Mouse (Mus musculus) liver, embryonic 12.5 days (tissue): ENCODE measurements at regions not wholly inside any gene's neighbourhood (a gene's known extent, or its start where the extent isn't known, plus 50 kb on each side); places are given as distances from the start of the nearest gene placed in this dataset.

ENCODE experiments used
- ATAC-seq: fragments of 200-750 bp; cut with Nextera tagmentation; 2 replicates; pipeline ENCODE4 v1.8.0; 2017; ENCODE audit warnings: moderate number of reproducible peaks, mild to moderate bottlenecking, moderate library complexity
- H3K27ac ChIP-seq: fragments of 300-500 bp; sonication (generic); 2 replicates; pipeline ENCODE4 v1.5.1; 2016; ENCODE audit warnings: mild to moderate bottlenecking
- H3K27me3 ChIP-seq: fragments of 300-500 bp; sonication (generic); replicated peaks from 2 replicates; pipeline ENCODE4 v1.6.1; 2016; ENCODE audit warnings: mild to moderate bottlenecking, moderate library complexity
- H3K36me3 ChIP-seq: fragments of 300-500 bp; sonication (generic); 2 replicates; pipeline ENCODE4 v1.6.1; 2016; ENCODE audit warnings: mild to moderate bottlenecking, moderate library complexity
- H3K4me1 ChIP-seq: fragments of 300-500 bp; sonication (generic); 2 replicates; pipeline ENCODE4 v1.6.1; 2016
- H3K4me2 ChIP-seq: fragments of 300-500 bp; sonication (generic); 2 replicates; pipeline ENCODE4 v1.6.1; 2016; ENCODE audit warnings: mild to moderate bottlenecking, moderate library complexity
- H3K4me3 ChIP-seq: fragments of 300-500 bp; sonication (generic); 2 replicates; pipeline ENCODE4 v1.5.1; 2016; ENCODE audit warnings: mild to moderate bottlenecking, moderate library complexity
- H3K9ac ChIP-seq: fragments of 300-500 bp; sonication (generic); 2 replicates; pipeline ENCODE4 v1.6.1; 2016; ENCODE audit warnings: mild to moderate bottlenecking, moderate library complexity
- H3K9me3 ChIP-seq: fragments of 300-500 bp; sonication (generic); replicated peaks from 2 replicates; pipeline ENCODE4 v1.6.1; 2016; ENCODE audit warnings: mild to moderate bottlenecking, moderate library complexity
- WGBS: fragments of 180-500 bp; shearing (Covaris S2); methylation state at CpG from one replicate; pipeline ENCODE4 v1.1.7; 2016; ENCODE audit not compliant: insufficient replicate concordance; 5-methylcytosine and 5-hydroxymethylcytosine counted together

DNA sequence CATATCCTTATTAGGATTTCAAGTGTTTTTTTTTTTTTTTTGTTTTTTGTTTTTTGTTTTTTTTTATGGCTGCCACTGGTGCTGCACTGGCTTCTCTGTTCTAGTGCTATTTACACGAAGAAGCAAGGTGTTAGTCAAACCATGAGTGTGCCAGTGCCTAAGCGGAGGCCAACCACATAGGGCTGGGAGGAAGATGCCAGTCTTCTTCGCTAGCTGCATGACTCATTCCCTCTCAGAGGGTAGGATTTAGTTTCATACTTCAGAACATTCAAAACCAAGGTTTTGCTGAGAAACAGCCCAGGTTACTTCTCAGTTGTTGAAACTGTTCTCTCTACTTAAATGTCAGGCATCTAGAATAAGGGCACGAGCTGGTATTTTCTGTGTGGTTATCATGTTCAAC, 72.6 kb downstream of the Icos start:
- Histone ChIP-seq H3K9me3 (no peaks in the 10 kb centered on the region), H3K4me1 (no peaks in the 10 kb centered on the region), H3K4me2 (no peak overlapping the region), H3K9ac (no peak overlapping the region), H3K36me3 (no peaks in the 10 kb centered on the region), H3K27me3 (no peaks in the 10 kb centered on the region), H3K4me3 (no peak overlapping the region), H3K27ac (no peak overlapping the region)
- WGBS: 60% methylated on average over 4 of the region's 4 CpGs
- no peak for ATAC-seq

- no peak overlapping the region for H3K4me3 ChIP-seq
- no peaks in the 10 kb centered on the region for H3K4me1 ChIP-seq
- ATAC-seq: no peak
- no peaks in the 10 kb centered on the region for H3K36me3 ChIP-seq
- H3K9ac ChIP-seq: no peak overlapping the region
- H3K4me2 ChIP-seq: no peak overlapping the region
- H3K27ac ChIP-seq: no peak overlapping the region
- 66% methylated on average over 1 of the region's 1 CpGs for WGBS
- H3K27me3 ChIP-seq: no peaks in the 10 kb centered on the region
- H3K9me3 ChIP-seq: no peaks in the 10 kb centered on the region
These were observed 75.9 kb downstream of the Icos start for GRCm38 (mm10) chr1:61053676-61054075.

DNA sequence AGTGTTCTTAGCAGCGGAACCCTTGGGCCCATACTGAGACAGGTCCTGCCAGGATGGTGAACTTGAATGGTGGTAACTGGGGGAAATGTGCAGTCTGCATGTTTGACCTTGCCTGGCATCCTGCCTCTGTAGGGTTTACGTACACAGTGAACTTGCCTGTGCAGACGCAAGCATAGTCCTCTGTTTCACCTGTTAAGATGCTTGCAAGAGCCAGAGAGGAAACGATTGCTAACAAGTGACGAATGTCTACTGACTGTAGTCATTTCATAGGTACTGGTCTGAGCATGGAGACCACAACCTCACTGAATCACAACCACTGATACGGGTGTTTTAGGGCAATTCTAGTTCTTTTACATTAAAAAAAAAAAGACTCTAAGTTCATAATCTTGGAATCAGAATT, 76.7 kb downstream of the Icos start:
- no peaks in the 10 kb centered on the region for H3K9me3 ChIP-seq
- WGBS: 65% methylated on average over 6 of the region's 6 CpGs
- ATAC-seq: no peak
- H3K36me3 ChIP-seq: no peaks in the 10 kb centered on the region
- H3K27ac ChIP-seq: no peak overlapping the region
- H3K4me3 ChIP-seq: no peak overlapping the region
- no peaks in the 10 kb centered on the region for H3K4me1 ChIP-seq
- H3K27me3 ChIP-seq: no peaks in the 10 kb centered on the region
- H3K4me2 ChIP-seq: no peak overlapping the region
- H3K9ac ChIP-seq: no peak overlapping the region

- 10% methylated on average over 8 of the region's 8 CpGs for WGBS
- ATAC-seq: no peak
- H3K4me2 ChIP-seq: no peak overlapping the region
- no peaks in the 10 kb centered on the region for H3K9me3 ChIP-seq
- H3K36me3 ChIP-seq: no peaks in the 10 kb centered on the region
- H3K9ac ChIP-seq: no peak overlapping the region
- no peaks in the 10 kb centered on the region for H3K27me3 ChIP-seq
- no peaks in the 10 kb centered on the region for H3K4me1 ChIP-seq
- no peak overlapping the region for H3K27ac ChIP-seq
- no peak overlapping the region for H3K4me3 ChIP-seq
These were observed 77.4 kb downstream of the Icos start for GRCm38 (mm10) chr1:61055176-61055575.

DNA sequence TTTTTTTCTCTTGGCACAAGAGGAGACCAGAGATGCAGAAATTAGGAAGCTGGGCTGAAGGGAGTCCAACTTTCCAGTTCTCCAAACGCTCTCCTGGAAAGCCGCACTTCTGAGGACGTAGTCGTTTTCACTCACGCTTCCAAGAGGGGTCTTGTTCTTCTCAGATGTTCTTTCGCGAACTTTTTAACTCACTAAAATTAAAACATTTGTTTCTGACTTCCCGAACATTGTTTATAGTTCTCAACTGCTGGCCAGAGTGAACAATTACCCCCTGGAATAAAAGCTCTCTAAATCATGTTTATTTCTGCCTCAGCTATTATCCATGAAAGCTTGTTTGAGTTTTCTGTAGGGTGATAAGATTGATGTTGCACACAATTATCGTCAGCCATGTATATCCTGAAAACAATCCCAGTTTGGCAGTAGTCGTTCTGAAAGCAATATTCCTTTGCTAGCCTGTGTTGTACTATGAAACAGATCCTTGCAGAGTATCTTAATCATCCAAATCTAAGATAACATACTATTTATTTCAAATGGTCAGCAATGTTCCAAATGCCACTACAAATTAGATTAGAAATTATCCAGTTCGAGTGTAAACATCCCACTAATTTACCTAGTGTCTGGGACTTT, 82.3 kb downstream of the Icos start:
- Histone ChIP-seq H3K4me2 (no peak overlapping the region), H3K27ac (no peak overlapping the region), H3K9me3 (no peaks in the 10 kb centered on the region), H3K27me3 (no peaks in the 10 kb centered on the region), H3K4me3 (no peak overlapping the region), H3K36me3 (no peaks in the 10 kb centered on the region), H3K9ac (no peak overlapping the region), H3K4me1 (no peaks in the 10 kb centered on the region)
- ATAC-seq: no peak
- WGBS: 63% methylated on average over 11 of the region's 11 CpGs

GRCm38 (mm10) chr1:61061892-61062460, 84.2 kb downstream of the Icos start:
- no peaks in the 10 kb centered on the region for H3K4me1 ChIP-seq
- no peak overlapping the region for H3K27ac ChIP-seq
- no peaks in the 10 kb centered on the region for H3K9me3 ChIP-seq
- no peak for ATAC-seq
- no peaks in the 10 kb centered on the region for H3K36me3 ChIP-seq
- no peak overlapping the region for H3K4me3 ChIP-seq
- H3K4me2 ChIP-seq: no peak overlapping the region
- no peaks in the 10 kb centered on the region for H3K27me3 ChIP-seq
- WGBS: 62% methylated on average over 3 of the region's 3 CpGs
- H3K9ac ChIP-seq: no peak overlapping the region

- Histone ChIP-seq H3K4me3 (no peak overlapping the region), H3K27ac (no peak overlapping the region), H3K9ac (no peak overlapping the region), H3K4me2 (no peak overlapping the region), H3K4me1 (no peaks in the 10 kb centered on the region), H3K27me3 (no peaks in the 10 kb centered on the region), H3K9me3 (no peaks in the 10 kb centered on the region), H3K36me3 (no peaks in the 10 kb centered on the region)
- 71% methylated on average over 6 of the region's 6 CpGs for WGBS
- ATAC-seq: no peak
These were observed 90.4 kb downstream of the Icos start for GRCm38 (mm10) chr1:61068112-61068511.

GRCm38 (mm10) chr1:61074127-61074526, 96.4 kb downstream of the Icos start:
- no peak overlapping the region for H3K9ac ChIP-seq
- H3K9me3 ChIP-seq: no peaks in the 10 kb centered on the region
- no peak for ATAC-seq
- 73% methylated on average over 2 of the region's 2 CpGs for WGBS
- H3K36me3 ChIP-seq: no peaks in the 10 kb centered on the region
- no peak overlapping the region for H3K27ac ChIP-seq
- no peaks in the 10 kb centered on the region for H3K4me1 ChIP-seq
- H3K4me3 ChIP-seq: no peak overlapping the region
- no peaks in the 10 kb centered on the region for H3K27me3 ChIP-seq
- no peak overlapping the region for H3K4me2 ChIP-seq

DNA sequence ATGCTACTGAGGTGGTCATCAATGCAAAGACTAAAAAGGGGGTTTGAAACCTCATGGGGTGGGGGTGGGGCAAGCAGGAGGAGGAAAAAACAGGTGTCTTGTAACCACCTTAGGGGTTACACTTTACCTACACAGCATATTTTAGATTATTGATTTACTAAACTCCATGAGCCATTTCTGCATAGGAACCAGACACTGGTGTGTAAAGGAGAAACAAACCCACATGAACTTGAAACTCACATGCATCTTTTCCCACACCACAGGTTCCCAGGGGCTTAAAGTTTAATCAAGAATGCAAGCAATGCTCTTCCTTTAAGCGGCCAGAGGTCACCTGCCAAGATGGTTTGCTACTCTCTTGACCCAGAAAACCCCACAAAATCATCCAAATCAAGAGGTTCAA, 97.6 kb downstream of the Icos start:
- no peak overlapping the region for H3K9ac ChIP-seq
- no peak overlapping the region for H3K4me3 ChIP-seq
- no peak overlapping the region for H3K27ac ChIP-seq
- no peaks in the 10 kb centered on the region for H3K4me1 ChIP-seq
- ATAC-seq: no peak
- WGBS: 53% methylated on average over 1 of the region's 1 CpGs
- no peaks in the 10 kb centered on the region for H3K27me3 ChIP-seq
- H3K36me3 ChIP-seq: no peaks in the 10 kb centered on the region
- H3K4me2 ChIP-seq: no peak overlapping the region
- no peaks in the 10 kb centered on the region for H3K9me3 ChIP-seq

- no peak overlapping the region for H3K27ac ChIP-seq
- no peak overlapping the region for H3K4me2 ChIP-seq
- no peak overlapping the region for H3K4me3 ChIP-seq
- no peaks in the 10 kb centered on the region for H3K9me3 ChIP-seq
- no peaks in the 10 kb centered on the region for H3K4me1 ChIP-seq
- no peaks in the 10 kb centered on the region for H3K36me3 ChIP-seq
- H3K9ac ChIP-seq: no peak overlapping the region
- no peak for ATAC-seq
- H3K27me3 ChIP-seq: no peaks in the 10 kb centered on the region
These were observed 107.0 kb downstream of the Icos start for GRCm38 (mm10) chr1:61084732-61085131.

DNA sequence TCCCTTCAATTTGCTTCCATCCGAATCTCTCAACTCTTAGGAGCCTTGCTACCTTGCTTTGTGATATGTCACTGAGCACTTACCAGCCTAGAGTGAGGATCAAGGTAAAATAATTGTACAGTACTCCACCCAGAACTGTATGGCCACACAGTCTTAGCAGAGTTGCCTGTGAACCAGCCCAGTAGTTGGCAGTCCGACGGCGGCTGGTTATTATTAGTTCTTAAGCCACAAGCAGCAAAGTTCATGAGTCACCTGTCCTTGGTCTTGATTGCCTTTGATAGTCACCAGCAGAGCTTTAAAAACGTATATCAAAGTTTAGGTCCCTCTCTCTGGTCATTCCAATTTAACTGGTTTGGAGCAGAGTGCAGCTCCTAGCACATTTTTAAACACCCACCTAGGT, 109.1 kb downstream of the Icos start:
- H3K4me3 ChIP-seq: no peak overlapping the region
- no peaks in the 10 kb centered on the region for H3K9me3 ChIP-seq
- no peaks in the 10 kb centered on the region for H3K27me3 ChIP-seq
- no peak overlapping the region for H3K4me2 ChIP-seq
- WGBS: 62% methylated on average over 5 of the region's 5 CpGs
- H3K27ac ChIP-seq: no peak overlapping the region
- no peaks in the 10 kb centered on the region for H3K36me3 ChIP-seq
- ATAC-seq: no peak
- H3K9ac ChIP-seq: no peak overlapping the region
- H3K4me1 ChIP-seq: no peaks in the 10 kb centered on the region

DNA sequence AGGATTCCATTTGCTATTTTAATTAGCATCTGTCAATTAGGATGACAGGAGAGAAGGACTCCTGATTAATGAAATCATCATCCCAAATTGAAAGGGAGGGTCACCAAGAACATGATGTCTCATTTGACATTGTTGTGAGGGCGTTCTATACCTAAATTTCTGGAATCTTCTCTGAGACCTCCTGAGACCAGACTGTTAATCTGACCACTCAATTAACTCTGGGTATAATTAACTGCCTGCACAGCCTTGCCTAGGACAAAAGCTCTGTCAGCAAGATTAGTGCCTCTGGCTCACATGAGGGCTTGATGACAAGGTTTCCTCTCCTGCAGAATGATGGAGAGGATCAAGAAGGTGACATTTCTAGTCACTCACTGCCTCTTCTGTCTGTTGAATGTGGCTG, 113.1 kb downstream of the Icos start:
- Histone ChIP-seq H3K4me3 (no peak overlapping the region), H3K4me1 (no peaks in the 10 kb centered on the region), H3K27me3 (no peaks in the 10 kb centered on the region), H3K27ac (no peak overlapping the region), H3K9ac (no peak overlapping the region), H3K36me3 (no peaks in the 10 kb centered on the region), H3K4me2 (no peak overlapping the region), H3K9me3 (no peaks in the 10 kb centered on the region)
- ATAC-seq: no peak
- 47% methylated on average over 1 of the region's 1 CpGs for WGBS

GRCm38 (mm10) chr1:61095481-61096165, 117.9 kb downstream of the Icos start:
- Histone ChIP-seq H3K9me3 (no peaks in the 10 kb centered on the region), H3K9ac (no peak overlapping the region), H3K27me3 (no peaks in the 10 kb centered on the region), H3K4me2 (no peak overlapping the region), H3K4me3 (no peak overlapping the region), H3K36me3 (no peaks in the 10 kb centered on the region), H3K4me1 (no peaks in the 10 kb centered on the region), H3K27ac (no peak overlapping the region)
- ATAC-seq: no peak
